Mouse (Mus musculus): ENCODE measurements around the gene Pdcd6ip.
"Not testable (repeated sequence)": the region's sequence is repeated elsewhere in the genome, so short reads cannot be mapped to it uniquely, and the experiment has no call there.

Pdcd6ip gene

DNA sequence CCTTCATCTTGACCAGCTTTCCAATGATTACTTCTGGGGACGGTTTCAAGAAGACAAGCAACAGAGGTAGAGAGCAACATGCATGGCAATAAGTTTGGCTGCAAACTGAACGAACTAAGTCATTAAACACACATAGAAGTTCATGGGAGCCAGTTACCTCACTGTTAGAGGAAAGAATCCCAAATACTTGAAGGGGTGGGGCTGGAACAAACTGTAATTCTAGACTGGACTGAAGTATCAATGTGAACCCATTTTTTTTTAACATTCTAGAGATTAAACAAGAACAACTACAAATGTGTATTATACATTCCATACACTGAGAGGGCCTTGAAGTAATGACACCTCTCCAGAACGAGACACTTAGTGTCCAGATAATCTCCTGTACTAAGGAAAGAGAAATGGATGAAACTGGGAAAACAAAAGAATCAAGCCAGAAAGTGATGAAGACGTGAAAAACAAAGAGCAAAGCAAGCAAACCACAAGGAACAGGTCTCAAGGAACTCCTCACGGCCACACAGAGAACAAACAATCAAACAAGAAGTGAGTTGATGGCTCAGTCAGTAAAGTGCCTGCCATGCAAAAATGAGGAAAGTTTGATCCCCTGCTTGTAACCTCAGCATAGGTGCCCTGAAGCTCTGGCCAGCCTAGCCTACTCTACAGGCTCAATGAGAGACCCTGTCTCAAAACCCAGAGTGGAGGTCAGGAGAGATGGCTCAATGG is 6.5 kb downstream of the Pdcd6ip start:
- DNase-seq (ENCODE audit: low spot score in 2 of 2), result no peak

DNA sequence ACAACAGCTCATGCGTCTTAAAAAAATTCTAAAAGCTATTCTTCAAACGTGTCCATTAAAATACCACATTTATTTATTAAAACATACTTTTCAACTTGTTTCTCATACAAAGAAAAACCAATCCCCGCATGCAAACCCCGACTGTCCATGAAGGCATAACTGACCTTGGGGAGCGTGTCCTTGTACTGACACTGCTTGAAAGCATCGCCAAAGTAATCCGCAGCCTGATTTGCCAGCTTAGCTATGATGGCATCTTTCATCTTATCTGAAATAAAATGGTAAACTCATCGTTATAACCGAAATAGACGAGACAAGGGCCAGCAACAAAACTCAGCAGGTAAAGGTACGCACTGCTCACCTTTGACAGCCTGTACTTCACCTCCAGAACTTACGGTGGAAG is 20.6 kb downstream of the Pdcd6ip start:
- DNase-seq (ENCODE audit: low spot score in 2 of 2), result no peak

DNA sequence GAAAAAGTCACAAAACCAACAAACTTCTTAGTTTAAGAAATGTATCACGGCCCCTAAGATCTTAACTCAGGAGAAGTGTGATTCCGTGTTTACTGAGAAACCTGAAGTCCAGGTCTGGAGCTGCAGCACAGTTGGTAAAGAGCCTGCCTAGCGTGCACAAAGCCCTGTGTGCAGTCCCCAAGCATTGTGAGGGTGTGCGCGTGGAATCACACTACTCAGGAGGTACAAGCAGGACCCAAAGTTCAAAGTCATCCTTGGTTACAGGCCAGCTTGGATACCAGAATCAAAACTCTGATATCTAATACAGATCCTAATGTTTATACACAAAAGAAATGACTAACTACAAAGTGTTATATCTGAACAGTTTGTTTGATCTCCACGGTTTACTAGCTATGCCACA is 34.3 kb downstream of the Pdcd6ip start:
- DNase-seq (ENCODE audit: low spot score in 2 of 2), result no peak

DNA sequence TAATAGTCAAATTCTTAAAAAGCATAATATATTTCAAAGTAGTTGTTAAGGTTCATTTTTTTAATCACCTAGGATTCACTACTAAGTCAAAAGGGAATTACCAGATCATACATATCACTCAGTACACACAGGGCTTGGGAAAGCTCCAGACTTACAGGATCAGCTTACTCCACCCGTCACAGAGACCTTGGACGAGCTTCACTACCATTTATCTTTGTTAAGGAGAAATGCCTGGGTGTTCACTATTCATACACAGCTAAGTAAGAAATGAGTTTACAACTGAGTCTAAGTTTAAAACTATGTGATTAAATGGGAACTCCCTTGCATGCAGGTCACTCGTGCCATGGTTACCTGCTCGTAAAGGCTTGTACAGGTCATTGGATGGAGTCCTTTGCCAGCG is 35.7 kb downstream of the Pdcd6ip start:
- DNase-seq (ENCODE audit: low spot score in 2 of 2), result no peak

DNA sequence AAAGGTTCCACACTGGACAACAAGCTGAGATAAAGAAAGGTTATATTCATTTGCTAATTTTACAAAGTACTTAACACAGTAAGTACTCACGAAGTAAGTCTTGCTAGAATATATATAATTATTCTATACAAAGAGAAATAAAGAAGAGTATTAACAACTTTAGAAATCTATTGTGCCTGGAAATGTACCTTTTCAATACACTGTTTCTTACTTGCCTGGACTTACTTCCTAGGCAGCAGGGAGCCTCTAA is 37.3 kb downstream of the Pdcd6ip start:
- no peak for DNase-seq (ENCODE audit: low spot score in 2 of 2)

DNA sequence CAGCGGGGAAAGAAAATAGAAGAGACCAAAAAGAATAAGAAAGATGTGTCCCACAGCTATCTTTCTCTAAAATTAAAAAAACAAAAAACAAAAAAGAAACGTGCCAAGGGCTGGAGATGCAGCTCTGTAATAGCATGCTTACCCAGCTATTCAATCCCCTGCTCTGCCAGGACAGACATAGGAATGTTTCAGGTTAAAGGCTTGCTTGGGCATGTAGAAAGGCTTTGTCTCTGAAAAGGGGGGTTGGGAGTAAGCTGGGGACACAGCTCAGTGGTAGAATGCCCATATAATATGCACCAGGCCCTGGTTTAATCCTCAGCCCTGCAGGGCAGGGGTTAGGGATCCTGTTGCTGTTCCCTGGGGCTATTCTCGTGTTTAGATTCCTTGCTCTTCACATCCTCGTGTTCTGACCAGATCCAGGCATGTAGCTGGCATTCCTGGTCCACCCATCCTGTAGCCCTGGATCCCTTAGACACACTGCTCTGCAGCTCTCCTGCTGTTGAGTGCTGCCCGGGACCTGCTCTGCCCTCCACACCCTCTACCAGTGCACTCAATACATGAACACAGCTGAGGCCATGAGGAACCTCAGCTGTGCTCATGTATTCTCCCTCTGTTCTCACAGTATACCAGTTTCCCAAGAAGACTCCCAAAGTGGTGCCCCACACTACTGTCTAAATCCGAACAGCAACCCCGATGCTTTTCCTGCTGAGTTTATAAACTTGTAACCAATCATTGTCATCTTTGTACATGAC is 37.8 kb downstream of the Pdcd6ip start:
- DNase-seq (ENCODE audit: low spot score in 2 of 2), result no peak

DNA sequence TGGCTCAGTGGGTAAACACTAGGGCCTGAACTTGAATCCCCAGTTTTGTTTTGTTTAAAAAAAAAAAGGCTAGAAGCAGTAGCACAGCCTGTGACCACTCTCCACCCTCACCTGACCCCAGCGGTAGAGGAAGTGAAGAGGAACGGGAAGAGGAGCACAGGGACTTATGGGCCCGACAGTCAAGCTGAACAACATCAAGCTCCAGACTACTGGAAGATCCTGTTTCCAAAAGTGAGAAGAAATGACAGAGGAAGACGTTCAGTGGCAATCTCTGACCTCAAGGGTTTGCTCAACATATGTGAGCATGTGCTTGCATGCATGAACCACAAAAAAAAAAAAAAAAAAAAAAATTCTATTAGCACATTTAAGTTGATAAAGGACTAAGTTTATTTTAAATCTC is 44.6 kb downstream of the Pdcd6ip start:
- DNase-seq (ENCODE audit: low spot score in 2 of 2), result no peak

DNA sequence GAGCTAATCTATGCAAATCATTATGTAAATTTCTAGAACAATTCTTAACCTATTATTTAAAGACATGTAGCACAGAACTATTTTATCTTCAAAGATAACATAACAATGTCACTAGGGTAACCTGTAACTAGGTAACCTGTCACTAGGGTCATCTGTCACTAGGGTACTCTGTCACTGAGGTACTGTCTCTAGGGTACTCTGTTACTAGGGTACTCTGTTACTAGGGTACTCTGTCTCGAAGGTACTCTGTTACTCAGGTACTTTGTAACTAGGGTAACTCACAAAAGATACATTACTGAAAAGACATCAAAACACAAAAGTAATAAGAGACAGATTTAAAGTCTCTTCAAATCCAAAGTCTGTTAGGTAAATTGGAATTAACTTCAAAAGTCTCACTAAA is 50.2 kb downstream of the Pdcd6ip start:
- DNase-seq (ENCODE audit: low spot score in 2 of 2), result no peak

DNA sequence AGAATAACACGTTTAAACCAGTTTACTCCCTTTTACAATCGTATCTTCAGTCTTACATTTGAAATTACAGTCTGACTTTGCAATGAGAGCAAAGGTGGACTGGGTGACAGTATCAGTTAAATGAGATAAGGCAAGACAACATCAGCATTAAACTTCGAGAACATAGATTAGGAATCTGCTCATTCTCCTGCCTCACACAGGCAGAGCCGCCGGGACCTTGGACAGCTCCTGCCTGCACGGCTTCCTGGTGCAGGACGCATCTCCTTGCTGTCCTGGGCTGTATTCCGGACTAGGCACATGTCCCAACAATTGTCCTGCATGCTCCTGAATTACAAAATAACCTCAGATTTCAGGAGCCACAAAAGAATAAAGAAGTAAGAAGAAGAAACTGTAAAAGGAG is 54.5 kb downstream of the Pdcd6ip start:
- DNase-seq (ENCODE audit: low spot score in 2 of 2), result no peak

DNA sequence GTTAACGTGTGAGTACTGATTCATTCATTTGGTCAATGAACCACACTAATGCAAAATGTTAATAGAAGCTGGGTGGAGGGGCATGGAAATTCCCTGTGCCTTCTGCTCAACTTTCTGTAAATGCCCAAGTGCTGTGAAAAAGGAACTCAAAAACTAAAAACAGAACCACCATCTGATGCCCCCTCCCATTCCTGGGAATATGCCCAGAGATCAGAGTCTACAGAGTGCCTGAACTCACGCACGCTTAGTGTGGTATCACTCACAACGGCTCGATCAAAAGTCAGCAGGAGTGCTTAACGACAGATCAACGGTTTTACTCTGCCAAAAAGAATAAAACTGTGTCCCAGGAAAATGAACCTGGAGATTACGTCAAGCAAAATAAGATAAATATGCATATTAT is 57.3 kb downstream of the Pdcd6ip start:
- DNase-seq (ENCODE audit: low spot score in 2 of 2), result no peak

DNA sequence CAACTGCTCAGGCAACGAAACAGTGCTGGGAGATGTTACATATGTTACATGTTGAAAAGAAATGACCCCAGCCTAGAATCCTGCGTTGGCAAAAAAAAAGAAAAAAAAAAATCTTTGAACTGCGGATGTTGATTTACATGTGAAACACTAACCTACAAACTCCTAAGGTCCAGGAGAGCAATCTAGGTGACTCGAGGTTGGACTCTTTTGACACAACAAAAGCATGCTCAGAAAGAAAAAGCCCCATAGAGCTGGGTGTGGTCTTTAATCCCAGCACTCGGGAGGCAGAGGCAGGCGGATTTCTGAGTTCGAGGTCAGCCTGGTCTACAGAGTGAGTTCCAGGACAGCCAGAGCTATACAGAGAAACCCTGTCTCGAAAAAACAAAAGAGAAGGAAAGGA is 58.8 kb downstream of the Pdcd6ip start:
- not testable (repeated sequence) for DNase-seq (ENCODE audit: low spot score in 2 of 2)

DNA sequence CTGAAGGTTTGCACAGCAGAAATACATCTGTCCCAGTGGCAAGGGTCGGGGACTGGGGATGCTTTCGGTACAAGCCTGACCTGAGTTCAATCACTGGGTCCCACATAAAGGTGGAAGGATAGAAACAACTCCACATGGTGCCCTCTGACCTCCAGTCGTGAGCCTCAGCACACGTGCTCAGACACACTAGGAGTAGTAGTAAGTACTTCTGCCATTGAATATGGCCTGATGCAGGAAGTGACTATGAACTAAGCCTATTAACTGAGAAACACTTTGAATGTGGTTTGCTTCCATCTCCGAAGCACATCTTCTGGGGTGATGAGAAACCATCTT is 62.3 kb downstream of the Pdcd6ip start:
- DNase-seq (ENCODE audit: low spot score in 2 of 2), result no peak

DNA sequence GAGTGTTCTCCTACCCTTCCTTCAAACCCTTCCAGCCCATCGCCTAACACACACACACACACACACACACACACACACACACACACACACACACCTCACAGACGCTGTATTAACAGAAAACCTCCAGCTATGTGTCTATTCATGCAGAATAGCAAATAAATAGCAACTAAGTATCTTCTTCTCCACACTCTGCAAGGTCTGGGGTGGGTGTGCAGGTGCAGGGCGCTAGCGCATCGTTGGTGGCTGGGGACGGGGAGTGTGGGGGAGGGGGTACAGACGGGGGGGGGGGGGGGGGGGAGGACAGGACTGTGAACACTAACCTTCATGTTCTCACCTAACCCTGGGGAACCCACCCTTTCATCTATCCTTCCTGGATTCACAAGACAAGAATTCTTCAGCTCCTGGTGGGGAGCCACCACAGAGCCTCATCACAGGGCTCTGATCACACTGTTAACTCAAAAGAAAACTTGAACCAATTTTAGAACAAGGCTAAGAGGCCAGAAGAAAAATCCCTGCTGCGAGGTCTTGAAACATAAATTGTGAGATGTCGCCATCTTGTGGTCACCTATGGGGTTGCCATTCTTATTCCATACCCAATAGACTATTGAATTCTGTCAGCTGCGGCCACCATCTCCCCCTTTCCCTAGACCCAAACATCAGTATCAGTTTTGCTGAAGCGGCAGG is 62.8 kb downstream of the Pdcd6ip start:
- DNase-seq (ENCODE audit: low spot score in 2 of 2), result peak; percentile 48 to 56

DNA sequence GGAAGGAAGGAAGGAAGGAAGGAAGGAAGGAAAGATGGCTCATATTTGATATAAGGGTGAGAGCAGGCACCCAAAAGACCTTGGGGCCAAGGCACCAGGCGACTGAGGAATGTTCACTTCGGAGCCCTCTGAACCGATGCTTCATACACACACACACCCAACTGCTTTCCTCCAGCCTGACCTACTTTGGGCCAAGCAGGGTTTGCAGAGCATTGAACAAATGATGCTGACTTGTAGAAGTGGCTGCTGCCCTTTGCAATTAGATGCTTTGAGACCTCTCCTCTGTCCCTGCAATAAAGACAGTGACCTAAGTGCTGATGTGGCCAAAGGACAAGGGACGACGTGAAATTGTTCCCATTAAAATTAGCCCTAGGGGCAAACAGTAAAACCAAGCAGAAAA is 63.4 kb downstream of the Pdcd6ip start:
- DNase-seq (ENCODE audit: low spot score in 2 of 2), result no peak

DNA sequence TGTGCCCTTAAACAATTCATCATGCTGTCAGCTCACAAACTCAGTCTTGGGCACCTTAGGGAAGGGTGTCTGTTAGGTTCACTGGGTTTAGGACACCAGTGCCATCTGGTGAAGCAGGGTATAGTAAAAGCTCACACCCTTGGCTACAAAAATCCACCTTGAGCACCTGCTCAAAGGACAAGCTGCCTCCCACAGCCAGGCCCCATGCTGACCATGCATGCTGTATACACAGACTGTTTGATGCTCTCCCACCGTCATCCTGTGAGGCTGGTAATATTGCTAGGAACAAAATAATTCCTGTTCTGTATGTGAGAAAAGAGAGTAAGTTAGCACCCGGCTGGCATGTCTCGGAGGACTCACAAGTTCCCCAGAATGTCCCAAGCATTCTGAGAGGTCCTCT is 64.0 kb downstream of the Pdcd6ip start:
- no peak for DNase-seq (ENCODE audit: low spot score in 2 of 2)

DNA sequence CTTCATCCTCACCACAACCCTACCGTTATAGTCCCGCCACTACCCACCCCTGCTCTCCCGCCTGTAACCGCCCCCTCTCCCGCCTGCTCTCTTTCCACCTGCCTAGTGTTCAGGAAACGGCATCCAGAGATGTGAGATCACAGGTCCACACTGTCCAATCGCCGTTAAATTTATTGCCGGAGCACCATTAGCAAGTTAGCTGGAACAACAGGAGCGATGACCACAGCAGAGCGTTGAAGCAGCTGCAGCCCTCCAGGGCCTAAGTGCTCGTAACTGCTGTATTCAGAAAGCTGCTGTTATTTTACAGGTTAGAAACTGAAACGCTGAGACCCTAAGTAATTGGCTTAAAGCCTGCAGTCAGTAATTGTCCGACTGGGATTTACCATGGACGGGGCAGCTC is 64.4 kb downstream of the Pdcd6ip start:
- no peak for DNase-seq (ENCODE audit: low spot score in 2 of 2)

DNA sequence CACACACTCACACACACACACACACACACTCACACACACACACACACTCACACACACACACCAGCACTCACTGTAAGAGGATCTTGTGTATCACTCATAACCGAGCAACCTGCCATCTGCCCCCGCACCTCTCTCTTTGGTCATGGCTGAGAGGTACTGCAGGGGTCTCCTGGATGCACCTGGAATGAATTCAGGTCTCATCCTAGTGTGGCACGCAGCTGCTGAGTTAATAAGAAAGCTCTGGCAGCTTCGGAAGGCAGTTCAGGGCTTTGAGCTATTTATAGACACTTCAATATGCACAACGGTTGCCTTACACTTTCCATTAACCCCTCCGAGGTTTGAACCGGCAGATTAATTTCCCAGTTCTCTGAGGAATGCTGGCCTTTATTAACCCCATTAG is 73.1 kb downstream of the Pdcd6ip start:
- no peak for DNase-seq (ENCODE audit: low spot score in 2 of 2)

DNA sequence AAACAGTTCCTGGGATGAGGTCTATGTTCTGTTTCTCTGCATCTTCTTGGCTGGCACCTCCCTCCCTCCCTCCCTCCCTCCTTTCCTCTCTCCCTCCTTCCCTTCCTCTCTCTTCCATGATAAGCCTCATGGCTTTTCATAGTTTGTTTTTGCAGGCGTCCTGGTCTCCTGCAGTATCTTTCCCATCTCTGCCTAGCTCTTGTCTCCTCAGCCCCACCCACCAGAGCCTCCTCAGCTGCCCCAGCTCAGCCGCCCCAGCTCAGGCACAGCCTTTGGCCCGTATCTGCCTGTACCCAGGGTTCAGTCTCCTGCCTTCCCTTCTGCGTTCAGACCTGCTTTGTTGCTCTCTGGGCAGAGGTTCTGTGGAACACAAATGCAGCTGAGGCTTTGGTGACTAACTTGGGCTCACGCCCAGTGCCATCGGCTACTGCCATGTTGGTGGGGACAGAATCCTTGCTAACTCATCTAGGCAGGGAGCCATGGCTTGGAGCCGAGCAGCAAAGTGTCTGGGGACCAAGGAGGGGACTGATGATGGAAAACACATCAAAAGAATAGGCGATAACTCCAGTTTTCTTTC is 74.8 kb downstream of the Pdcd6ip start:
- DNase-seq (ENCODE audit: low spot score in 2 of 2), result no peak

DNA sequence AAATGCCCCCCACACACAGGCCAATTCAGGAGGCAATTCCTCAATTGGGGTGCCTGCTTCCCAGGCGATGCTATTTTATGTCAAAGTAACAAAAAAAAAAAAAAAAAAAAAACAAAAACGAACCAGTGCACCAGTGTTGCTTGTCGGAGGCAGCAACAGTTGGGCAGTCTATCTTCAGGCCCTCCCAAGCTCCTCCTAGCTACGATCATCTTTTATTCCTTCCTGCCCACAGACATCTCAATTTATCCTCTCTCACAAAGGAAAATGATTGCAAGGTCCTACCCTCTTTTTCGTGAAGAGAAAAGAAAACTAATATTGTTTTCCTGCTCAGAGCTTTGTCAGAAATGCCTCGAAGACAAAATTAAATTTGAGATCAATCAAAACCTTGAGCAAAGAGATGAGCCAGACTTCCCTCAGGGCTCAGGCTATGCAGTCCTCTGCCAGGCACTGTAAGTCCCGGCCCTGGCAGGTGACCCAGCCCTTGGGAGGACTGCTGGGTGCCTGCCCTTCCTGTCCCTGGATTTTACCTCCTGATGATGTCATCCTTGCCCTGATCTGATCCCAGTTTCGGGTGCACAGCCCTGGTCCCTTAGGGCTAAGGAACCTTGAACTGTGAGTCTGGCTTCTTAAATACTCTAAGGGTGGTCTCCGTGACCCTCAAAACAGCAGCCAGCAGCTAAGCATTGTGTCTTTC is 75.6 kb downstream of the Pdcd6ip start:
- DNase-seq (ENCODE audit: low spot score in 2 of 2), result no peak

DNA sequence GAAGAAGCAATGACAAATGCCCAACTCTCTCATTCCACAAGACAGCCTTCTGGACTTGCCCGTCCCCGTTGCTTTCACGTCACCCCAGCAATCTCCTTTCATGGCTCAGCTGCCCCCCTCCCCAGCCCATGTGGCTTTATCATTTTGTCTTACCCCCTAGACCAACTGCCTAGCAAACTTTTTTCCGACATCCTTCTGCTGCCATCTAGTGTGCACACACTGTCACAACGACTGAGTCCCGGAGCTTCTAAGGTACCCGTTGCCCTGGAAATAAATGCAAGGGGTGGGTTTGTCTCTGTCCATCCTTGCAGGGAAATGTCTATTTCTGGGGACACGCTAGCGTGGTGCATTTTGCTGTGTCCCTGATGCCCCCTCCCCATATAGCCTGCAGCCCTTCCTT is 78.4 kb downstream of the Pdcd6ip start:
- peak; percentile 62 to 64 for DNase-seq (ENCODE audit: low spot score in 2 of 2)

DNA sequence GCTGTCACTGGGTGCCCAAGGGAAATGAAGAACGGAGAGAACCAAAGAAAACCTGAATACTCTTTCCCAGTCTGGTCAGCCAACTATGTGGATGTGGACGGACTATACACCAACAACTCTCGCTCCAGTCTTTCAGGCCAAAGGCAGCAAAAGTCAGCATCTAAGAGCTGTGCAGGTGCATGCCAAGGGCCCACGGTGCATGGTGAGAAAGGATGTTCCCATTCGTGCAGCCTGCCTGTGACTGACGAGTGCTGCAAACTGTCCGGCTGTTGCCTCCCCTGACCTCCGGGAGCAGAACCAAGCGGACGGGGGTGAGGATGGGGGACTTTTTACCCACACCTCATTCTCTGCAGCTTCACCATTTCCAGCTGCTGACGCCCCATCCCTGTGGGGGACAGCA is 78.9 kb downstream of the Pdcd6ip start:
- no peak for DNase-seq (ENCODE audit: low spot score in 2 of 2)

DNA sequence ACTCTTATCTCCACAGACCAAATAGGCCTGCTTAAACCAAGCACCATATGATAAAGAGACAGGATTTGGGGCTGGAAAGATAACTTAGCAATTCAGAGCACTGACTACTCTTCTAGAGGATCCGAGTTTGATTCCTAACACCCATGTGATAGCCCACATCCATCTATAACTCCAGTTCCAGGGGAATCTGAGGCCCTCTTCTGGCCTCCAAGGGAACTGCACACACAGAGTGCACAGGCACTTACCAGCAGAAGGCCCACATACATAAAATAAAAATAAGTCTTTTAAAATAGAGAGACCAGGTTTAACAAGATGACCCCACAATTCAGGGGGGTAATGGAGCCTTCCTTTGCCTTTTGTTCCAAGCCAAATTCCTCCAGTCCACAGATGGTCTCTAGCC is 79.3 kb downstream of the Pdcd6ip start:
- no peak for DNase-seq (ENCODE audit: low spot score in 2 of 2)

DNA sequence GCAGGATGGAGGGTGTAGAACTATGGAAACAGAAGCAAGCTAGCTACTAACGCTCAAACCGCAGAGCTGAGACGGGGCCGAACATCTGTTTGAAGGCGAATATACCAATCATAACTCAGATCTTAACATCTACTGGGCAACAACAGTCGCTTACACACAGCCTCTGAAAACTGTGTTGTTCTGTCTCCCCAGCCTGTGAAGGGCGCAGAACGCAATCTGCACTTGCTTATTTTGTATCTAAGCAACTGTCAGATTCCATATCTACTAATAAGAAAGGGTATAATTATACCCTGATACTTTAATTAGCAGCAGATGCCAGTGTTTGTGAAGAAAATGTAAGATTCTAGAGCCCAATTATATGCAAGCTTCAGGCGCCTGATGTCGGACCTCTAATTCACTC is 81.3 kb downstream of the Pdcd6ip start:
- DNase-seq (ENCODE audit: low spot score in 2 of 2), result no peak
